Mouse (Mus musculus): ENCODE results near the gene Rubcnl.

DNA sequence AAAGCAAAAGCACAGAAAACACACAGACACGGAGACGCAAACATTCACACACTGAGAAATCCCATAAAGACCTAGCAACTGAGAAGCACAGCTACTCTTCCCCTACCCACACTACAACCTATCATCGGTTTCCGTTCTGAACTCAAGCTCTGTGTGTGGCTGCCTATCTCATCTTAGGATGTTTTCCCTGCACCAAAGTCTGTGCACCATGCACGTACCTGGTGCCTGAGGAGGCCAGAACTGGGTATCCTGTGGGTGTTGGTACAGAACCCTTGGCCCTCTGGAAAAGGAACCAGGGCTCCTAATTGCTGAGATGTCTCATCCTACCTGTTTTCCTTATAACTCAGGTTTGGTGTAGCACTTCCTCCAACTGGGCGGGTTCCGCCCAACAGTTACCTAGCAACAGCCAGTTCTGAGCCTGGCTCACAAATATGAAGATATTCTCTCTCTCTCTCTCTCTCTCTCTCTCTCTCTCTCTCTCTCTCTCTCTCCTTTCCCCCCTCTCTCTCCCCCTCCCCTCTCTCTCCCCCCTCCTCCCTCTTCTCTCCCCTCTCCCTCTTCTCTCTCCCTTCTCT lies 30.9 kb upstream of the Rubcnl start:
- no peak for TF ChIP-seq CTCF (IDR thresholded peaks at IDR 0.05; ENCODE audit: low read depth)
- TF ChIP-seq EP300 (IDR thresholded peaks at IDR 0.05; ENCODE audit: low read depth) = no peak

All from liver, embryonic 14.5 days (tissue).